Mouse (Mus musculus): ENCODE measurements around the gene Hspb9.

GRCm38 (mm10) chr11:100747114-100747513 is 33.5 kb downstream of the Hspb9 start:
- TF ChIP-seq CTCF (conservative IDR thresholded peaks at IDR 0.05; ENCODE audit: low read length) = no peak
- TF ChIP-seq NANOG (IDR thresholded peaks at IDR 0.05; ENCODE audit: borderline replicate concordance, low read length) = no peak
- no peak for TF ChIP-seq POU5F1 (IDR thresholded peaks at IDR 0.05; ENCODE audit: borderline replicate concordance, low read length)
